ENCODE assay signal across 11 mouse cellular contexts in the genomic region with DNA sequence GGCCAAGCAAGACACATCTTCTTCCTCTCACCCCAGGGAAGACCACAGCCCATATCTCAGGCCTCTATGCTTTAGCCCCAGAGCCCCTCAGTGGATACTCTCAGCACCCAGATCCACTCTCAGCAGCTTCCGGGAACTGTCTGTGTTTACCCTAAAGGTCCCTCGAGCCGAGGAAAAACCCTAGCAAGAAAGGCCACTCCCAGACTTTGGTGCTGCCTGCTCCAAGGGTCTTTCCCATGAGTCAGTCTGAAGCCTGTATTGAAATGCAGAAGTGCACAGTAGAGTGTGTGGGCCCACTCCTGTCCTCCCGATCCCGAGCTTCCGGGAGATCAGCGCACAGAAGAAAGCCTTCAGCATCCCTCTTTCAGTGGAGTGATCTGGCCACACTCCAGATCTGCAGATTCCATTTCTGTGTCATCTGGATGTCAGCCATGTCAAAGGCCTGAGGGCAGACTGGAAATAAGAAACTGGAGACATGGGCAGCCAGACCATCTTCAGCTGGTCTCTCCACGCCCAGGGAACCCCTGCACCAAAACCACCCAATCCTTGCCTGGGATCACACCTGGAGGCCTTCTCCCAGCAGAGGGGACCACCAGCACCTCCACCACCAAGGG. TPM values are rescaled to one million over a fixed set of nuclear protein-coding genes. Genes with fewer than 3 reads are reported as not detected.
DNase-seq lines count a peak whose midpoint lies in the region; ATAC-seq and TF ChIP-seq lines count a peak whose summit lies in the region.
"Had no signal": no experiment of that assay in that cellular context is flagged by ENCODE, and none has a peak within 500 bp of the region (broad histone marks: within the 10 kb centered on the region; RNA-seq: fewer than 3 reads in every experiment).

No protein-coding gene starts in this region.

- no peak overlapping the region for H3K4me2 ChIP-seq in intestine, embryonic 16.5 days (ENCODE audit: low read depth, low read length)
- H3K4me2 ChIP-seq in intestine, postnatal 0 days (replicated peaks; ENCODE audit: low read depth) = no peak overlapping the region
- H3K4me2 ChIP-seq in stomach, postnatal 0 days (replicated peaks; ENCODE audit: low read depth) = no peak overlapping the region
- H3K4me2 ChIP-seq: heart, embryonic 15.5 days; limb, embryonic 15.5 days had no signal

- H3K4me3 ChIP-seq in intestine, embryonic 16.5 days (ENCODE audit: low read length) = no peak overlapping the region
- H3K4me3 ChIP-seq in intestine, postnatal 0 days (ENCODE audit: low read depth, low read length) = no peak overlapping the region
- no peak overlapping the region for H3K4me3 ChIP-seq in stomach, postnatal 0 days (ENCODE audit: low read depth, low read length)
- H3K4me3 ChIP-seq: heart, embryonic 15.5 days; limb, embryonic 15.5 days had no signal

- no peak for TF ChIP-seq CTCF in intestine, postnatal 0 days (IDR thresholded peaks at IDR 0.05; ENCODE audit: low read depth)
- no peak for TF ChIP-seq CTCF in stomach, postnatal 0 days (IDR thresholded peaks at IDR 0.05; ENCODE audit: low read depth)

- ATAC-seq in intestine, embryonic 16.5 days = no peak
- ATAC-seq in intestine, postnatal 0 days = no peak
- ATAC-seq in stomach, postnatal 0 days (ENCODE audit: low FRiP score, low TSS enrichment) = 0 out of 2 replicates have a peak, but pooled peaks have one; percentile 16

- H3K4me1 ChIP-seq in intestine, embryonic 16.5 days (ENCODE audit: control insufficient read depth, insufficient read depth, low read length) = peaks cover 22% of the 10 kb centered on the region; the same call in 1 of the 2 replicates
- no peaks in the 10 kb centered on the region for H3K4me1 ChIP-seq in intestine, postnatal 0 days (replicated peaks; ENCODE audit: control insufficient read depth, insufficient read depth, low read length)
- H3K4me1 ChIP-seq in stomach, postnatal 0 days (replicated peaks; ENCODE audit: control insufficient read depth, insufficient read depth) = no peaks in the 10 kb centered on the region

- WGBS in intestine, embryonic 16.5 days = 60% methylated on average over 8 of the region's 8 CpGs
- WGBS in intestine, postnatal 0 days = 60% methylated on average over 8 of the region's 8 CpGs
- 32% methylated on average over 8 of the region's 8 CpGs for WGBS in stomach, postnatal 0 days

- H3K9me3 ChIP-seq in intestine, embryonic 16.5 days (ENCODE audit: control insufficient read depth, low read length) = no peaks in the 10 kb centered on the region
- no peaks in the 10 kb centered on the region for H3K9me3 ChIP-seq in intestine, postnatal 0 days (ENCODE audit: control insufficient read depth)
- H3K9me3 ChIP-seq in stomach, postnatal 0 days (ENCODE audit: control insufficient read depth, low read length) = no peaks in the 10 kb centered on the region
- H3K9me3 ChIP-seq: heart, embryonic 15.5 days; limb, embryonic 15.5 days had no signal

- TF ChIP-seq EP300 in stomach, postnatal 0 days (optimal IDR thresholded peaks at IDR 0.05) = no peak

- H3K27me3 ChIP-seq in intestine, embryonic 16.5 days (replicated peaks; ENCODE audit: control insufficient read depth, insufficient read depth, low read length) = no peaks in the 10 kb centered on the region
- no peaks in the 10 kb centered on the region for H3K27me3 ChIP-seq in intestine, postnatal 0 days (replicated peaks; ENCODE audit: control insufficient read depth, insufficient read depth, low read length)
- H3K27me3 ChIP-seq in stomach, postnatal 0 days (ENCODE audit: control insufficient read depth, insufficient read depth, low read length) = no peaks in the 10 kb centered on the region

- H3K9ac ChIP-seq in intestine, embryonic 16.5 days (ENCODE audit: low read depth, low read length) = peak overlapping the region; percentile 37; the same call in 1 of the 2 replicates
- no peak overlapping the region for H3K9ac ChIP-seq in intestine, postnatal 0 days (ENCODE audit: low read depth, low read length)
- no peak overlapping the region for H3K9ac ChIP-seq in stomach, postnatal 0 days (ENCODE audit: low read length)
- H3K9ac ChIP-seq: heart, embryonic 15.5 days; limb, embryonic 15.5 days had no signal

- peak overlapping the region; percentile 14; the same call in 1 of the 2 replicates for H3K27ac ChIP-seq in intestine, embryonic 16.5 days (ENCODE audit: low read length)
- H3K27ac ChIP-seq in intestine, postnatal 0 days (ENCODE audit: low read depth, low read length) = no peak overlapping the region
- H3K27ac ChIP-seq in stomach, postnatal 0 days (replicated peaks) = no peak overlapping the region
- H3K27ac ChIP-seq: heart, embryonic 15.5 days; limb, embryonic 15.5 days had no signal

- H3K36me3 ChIP-seq in intestine, embryonic 16.5 days (ENCODE audit: control insufficient read depth, insufficient read depth, low read length) = no peaks in the 10 kb centered on the region
- no peaks in the 10 kb centered on the region for H3K36me3 ChIP-seq in intestine, postnatal 0 days (ENCODE audit: control insufficient read depth, insufficient read depth)
- H3K36me3 ChIP-seq in stomach, postnatal 0 days (ENCODE audit: control insufficient read depth, insufficient read depth, low read length) = no peaks in the 10 kb centered on the region
- H3K36me3 ChIP-seq: heart, embryonic 15.5 days; limb, embryonic 15.5 days had no signal

- peak; percentile 31 to 35 for DNase-seq in cerebellum, adult 18-20 months
- DNase-seq in cerebellum, postnatal 4 days (ENCODE audit: low spot score in 2 of 2) = no peak
- peak; percentile 6 for DNase-seq in thymus, postnatal 4 days
- DNase-seq in thymus, postnatal 14 days = no peak
- no peak for DNase-seq in stomach, postnatal 0 days (ENCODE audit: low spot score)
- no peak for DNase-seq in frontal cortex, postnatal 10 days (ENCODE audit: low spot score in 2 of 2)
- DNase-seq: layer of hippocampus, postnatal 36 days had no signal

RNA-seq across cellular contexts. Expression of a gene that starts 1.5 kb away (rescaled TPM):
- 0.40 and 0.48 TPM in 2 replicates for polyA plus RNA-seq in intestine, embryonic 16.5 days (2015; fragmentation: Nextera tagmentation; extraction: Ambion mirVana)
- polyA plus RNA-seq in intestine, postnatal 0 days (2015; fragmentation: Nextera tagmentation; extraction: Ambion mirVana) = 0.25 and 0.30 TPM in 2 replicates
- polyA plus RNA-seq in stomach, postnatal 0 days (2015; fragmentation: Nextera tagmentation; extraction: Ambion mirVana) = 0.10 and 0.11 TPM in 2 replicates

RNA-seq across cellular contexts. Expression of a gene that starts 37.4 kb away (rescaled TPM):
- 69.2 and 79.6 TPM in 2 replicates for polyA plus RNA-seq in intestine, embryonic 16.5 days (2015; fragmentation: Nextera tagmentation; extraction: Ambion mirVana)
- polyA plus RNA-seq in intestine, postnatal 0 days (2015; fragmentation: Nextera tagmentation; extraction: Ambion mirVana) = 22.6 and 24.1 TPM in 2 replicates
- 37.5 and 41.6 TPM in 2 replicates for polyA plus RNA-seq in stomach, postnatal 0 days (2015; fragmentation: Nextera tagmentation; extraction: Ambion mirVana)

RNA-seq across cellular contexts. Expression of a gene that starts 57.8 kb away (rescaled TPM):
- polyA plus RNA-seq in intestine, embryonic 16.5 days (2015; fragmentation: Nextera tagmentation; extraction: Ambion mirVana) = 3.4 and 4.1 TPM in 2 replicates
- polyA plus RNA-seq in intestine, postnatal 0 days (2015; fragmentation: Nextera tagmentation; extraction: Ambion mirVana) = 3.6 TPM in 2 replicates
- 6.8 and 7.0 TPM in 2 replicates for polyA plus RNA-seq in stomach, postnatal 0 days (2015; fragmentation: Nextera tagmentation; extraction: Ambion mirVana)

Comparison
In these comparisons a context has a peak if more than half of its experiments do, and no peak if none do; other contexts are left out.
1. DNase-seq: peak in cerebellum, adult 18-20 months (2 of 2) and thymus, postnatal 4 days (single experiment); none in cerebellum, postnatal 4 days (0 of 2), thymus, postnatal 14 days (single experiment), stomach, postnatal 0 days (single experiment) and frontal cortex, postnatal 10 days (0 of 2).